Mouse (Mus musculus): ENCODE measurements around the gene Gtf2a1.
"Not testable (repeated sequence)": the region's sequence is repeated elsewhere in the genome, so short reads cannot be mapped to it uniquely, and the experiment has no call there.

Gene Gtf2a1

DNA sequence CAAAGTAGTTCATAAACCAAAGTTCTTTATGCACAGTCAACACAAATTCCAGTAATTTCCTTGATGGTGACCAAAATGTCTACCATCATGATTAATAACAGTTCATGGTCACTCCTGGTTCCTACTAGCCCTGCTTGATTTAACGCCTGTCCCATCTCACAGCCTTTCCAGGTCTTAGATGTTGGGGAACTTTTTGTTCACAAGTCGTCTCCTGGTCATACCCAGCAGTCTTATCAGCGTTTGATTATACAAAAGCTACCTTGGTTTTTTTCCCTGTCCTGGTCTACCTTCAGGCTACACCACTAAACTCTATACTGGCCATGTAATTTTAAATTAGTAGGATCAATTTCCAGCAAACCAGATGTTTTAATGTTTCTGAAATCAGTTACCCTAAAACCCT is 3.2 kb downstream of the Gtf2a1 start:
- H3K36me3 ChIP-seq (ENCODE audit: insufficient read depth, low read length): peaks cover 34% of the 10 kb centered on the region
- TF ChIP-seq POU5F1 (IDR thresholded peaks at IDR 0.05; ENCODE audit: borderline replicate concordance, low read length): no peak
- no peaks in the 10 kb centered on the region for H3K9me3 ChIP-seq (ENCODE audit: low read length)
- no peaks in the 10 kb centered on the region for H3K27me3 ChIP-seq (ENCODE audit: insufficient read depth, low read length)
- H3K4me3 ChIP-seq (replicated peaks; ENCODE audit: low read length): peak overlapping the region; percentile 88
- peaks cover 54% of the 10 kb centered on the region for H3K4me1 ChIP-seq (replicated peaks; ENCODE audit: low read depth, low read length)

DNA sequence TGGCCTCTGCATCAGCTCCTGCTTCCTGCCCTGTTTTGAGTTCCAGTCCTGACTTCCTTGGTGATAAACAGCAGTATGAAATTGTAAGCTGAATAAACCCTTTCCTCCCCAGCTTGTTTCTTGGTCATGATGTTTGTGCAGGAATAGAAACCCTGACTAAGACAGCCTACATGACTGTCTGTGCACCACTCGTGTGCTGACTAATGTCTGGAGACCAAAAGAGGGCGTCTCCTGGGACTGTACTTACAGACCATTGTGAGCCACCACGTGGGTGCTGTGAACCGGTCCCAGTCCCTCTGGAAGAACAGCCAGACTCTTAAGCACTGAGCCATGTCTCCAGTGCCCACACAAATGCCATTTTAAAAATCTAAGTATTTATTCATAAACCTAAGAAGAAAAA is 4.5 kb downstream of the Gtf2a1 start:
- H3K9me3 ChIP-seq (ENCODE audit: low read length); H3K4me3 ChIP-seq (replicated peaks; ENCODE audit: low read length); H3K27me3 ChIP-seq (ENCODE audit: insufficient read depth, low read length): not testable (repeated sequence)
- peaks cover 46% of the 10 kb centered on the region for H3K36me3 ChIP-seq (ENCODE audit: insufficient read depth, low read length)
- peaks cover 46% of the 10 kb centered on the region for H3K4me1 ChIP-seq (replicated peaks; ENCODE audit: low read depth, low read length)

DNA sequence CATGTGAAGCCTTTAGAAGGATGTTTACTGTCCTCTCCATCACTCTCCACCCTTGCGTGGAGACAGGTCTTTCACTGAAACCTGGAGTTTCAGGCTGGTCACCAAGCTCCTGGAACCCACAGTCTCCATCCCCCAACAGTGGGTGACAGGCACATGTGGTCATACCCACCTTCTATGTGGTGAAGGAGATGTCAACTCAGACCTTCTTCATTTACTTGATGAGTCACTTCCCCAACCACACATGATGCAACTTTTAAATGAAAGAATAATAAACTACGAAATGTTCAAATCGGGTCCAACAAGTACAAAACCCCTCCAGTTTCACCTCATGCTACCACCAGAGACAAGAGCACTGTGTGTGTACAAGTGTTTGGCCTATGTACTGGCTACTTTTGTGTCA is 5.1 kb downstream of the Gtf2a1 start:
- Histone ChIP-seq H3K36me3 (ENCODE audit: insufficient read depth, low read length) (peaks cover 52% of the 10 kb centered on the region), H3K27me3 (ENCODE audit: insufficient read depth, low read length) (no peaks in the 10 kb centered on the region), H3K4me1 (replicated peaks; ENCODE audit: low read depth, low read length) (peaks cover 46% of the 10 kb centered on the region), H3K9me3 (ENCODE audit: low read length) (no peaks in the 10 kb centered on the region), H3K4me3 (replicated peaks; ENCODE audit: low read length) (no peak overlapping the region)
- TF ChIP-seq NANOG (IDR thresholded peaks at IDR 0.05; ENCODE audit: borderline replicate concordance, low read length): no peak
- no peak for TF ChIP-seq POU5F1 (IDR thresholded peaks at IDR 0.05; ENCODE audit: borderline replicate concordance, low read length)

DNA sequence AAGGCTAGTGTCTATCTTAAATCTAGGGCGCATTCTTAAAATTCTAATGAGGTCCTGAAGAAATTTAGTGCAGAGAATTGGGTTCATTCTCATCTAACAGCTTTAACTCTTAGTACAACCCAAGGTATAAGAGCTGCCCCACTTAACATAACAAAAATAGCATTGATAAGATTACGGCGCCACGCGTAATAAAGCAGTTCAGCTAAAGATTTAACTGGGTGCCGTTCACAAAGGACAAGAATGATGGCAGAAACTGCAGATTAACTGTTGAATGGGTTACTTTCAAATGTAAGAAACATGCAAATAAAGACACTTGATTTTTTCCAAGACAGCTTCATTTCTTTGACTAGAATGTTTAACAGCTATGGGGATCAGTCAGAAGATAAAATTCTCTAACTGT is 6.9 kb downstream of the Gtf2a1 start:
- no peak for TF ChIP-seq CTCF (conservative IDR thresholded peaks at IDR 0.05; ENCODE audit: low read length)
- peak; percentile 93 for TF ChIP-seq NANOG (IDR thresholded peaks at IDR 0.05; ENCODE audit: borderline replicate concordance, low read length)
- no peak for TF ChIP-seq POU5F1 (IDR thresholded peaks at IDR 0.05; ENCODE audit: borderline replicate concordance, low read length)

DNA sequence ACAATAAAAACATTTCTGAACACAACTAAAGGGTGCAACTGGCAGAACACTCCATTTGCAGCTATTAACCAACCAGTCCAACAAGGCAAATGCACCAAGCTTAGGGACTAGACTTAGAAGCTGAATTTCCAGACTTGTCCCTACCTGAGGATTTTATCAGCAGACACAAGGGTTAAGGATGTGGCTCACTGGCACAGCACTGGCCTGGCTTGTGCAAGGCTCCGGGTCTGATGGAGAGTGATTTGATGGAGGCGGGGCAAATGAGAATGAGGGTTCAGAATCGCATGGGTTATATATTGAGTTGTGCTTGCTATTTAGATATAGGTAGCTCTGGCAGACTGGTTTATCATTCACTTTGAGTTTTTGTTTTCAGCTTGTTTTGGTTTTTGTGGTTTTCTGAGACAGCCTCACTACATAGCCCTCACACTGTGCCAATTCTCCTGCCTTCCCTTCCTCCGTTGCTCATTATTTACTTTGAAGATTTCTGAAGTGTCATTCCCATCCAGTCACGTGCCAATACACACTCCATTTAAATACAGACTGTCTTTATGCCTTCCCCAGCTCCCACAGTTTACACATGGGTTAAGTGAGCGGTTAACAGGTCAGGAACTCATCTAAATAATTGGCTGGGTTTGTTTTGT is 7.8 kb downstream of the Gtf2a1 start:
- Histone ChIP-seq H3K36me3 (ENCODE audit: insufficient read depth, low read length) (peaks cover 71% of the 10 kb centered on the region), H3K9me3 (ENCODE audit: low read length) (no peaks in the 10 kb centered on the region), H3K4me1 (replicated peaks; ENCODE audit: low read depth, low read length) (peaks cover 43% of the 10 kb centered on the region), H3K4me3 (replicated peaks; ENCODE audit: low read length) (no peak overlapping the region), H3K27me3 (ENCODE audit: insufficient read depth, low read length) (no peaks in the 10 kb centered on the region)
- TF ChIP-seq POU5F1 (IDR thresholded peaks at IDR 0.05; ENCODE audit: borderline replicate concordance, low read length) (no peak), NANOG (IDR thresholded peaks at IDR 0.05; ENCODE audit: borderline replicate concordance, low read length) (no peak), CTCF (conservative IDR thresholded peaks at IDR 0.05; ENCODE audit: low read length) (no peak)

More for the DNA sequence above, 6.9 kb downstream of the Gtf2a1 start:
- Histone ChIP-seq H3K4me3 (replicated peaks; ENCODE audit: low read length) (no peak overlapping the region), H3K36me3 (ENCODE audit: insufficient read depth, low read length) (peaks cover 65% of the 10 kb centered on the region), H3K4me1 (replicated peaks; ENCODE audit: low read depth, low read length) (peaks cover 46% of the 10 kb centered on the region), H3K9me3 (ENCODE audit: low read length) (no peaks in the 10 kb centered on the region), H3K27me3 (ENCODE audit: insufficient read depth, low read length) (no peaks in the 10 kb centered on the region)

DNA sequence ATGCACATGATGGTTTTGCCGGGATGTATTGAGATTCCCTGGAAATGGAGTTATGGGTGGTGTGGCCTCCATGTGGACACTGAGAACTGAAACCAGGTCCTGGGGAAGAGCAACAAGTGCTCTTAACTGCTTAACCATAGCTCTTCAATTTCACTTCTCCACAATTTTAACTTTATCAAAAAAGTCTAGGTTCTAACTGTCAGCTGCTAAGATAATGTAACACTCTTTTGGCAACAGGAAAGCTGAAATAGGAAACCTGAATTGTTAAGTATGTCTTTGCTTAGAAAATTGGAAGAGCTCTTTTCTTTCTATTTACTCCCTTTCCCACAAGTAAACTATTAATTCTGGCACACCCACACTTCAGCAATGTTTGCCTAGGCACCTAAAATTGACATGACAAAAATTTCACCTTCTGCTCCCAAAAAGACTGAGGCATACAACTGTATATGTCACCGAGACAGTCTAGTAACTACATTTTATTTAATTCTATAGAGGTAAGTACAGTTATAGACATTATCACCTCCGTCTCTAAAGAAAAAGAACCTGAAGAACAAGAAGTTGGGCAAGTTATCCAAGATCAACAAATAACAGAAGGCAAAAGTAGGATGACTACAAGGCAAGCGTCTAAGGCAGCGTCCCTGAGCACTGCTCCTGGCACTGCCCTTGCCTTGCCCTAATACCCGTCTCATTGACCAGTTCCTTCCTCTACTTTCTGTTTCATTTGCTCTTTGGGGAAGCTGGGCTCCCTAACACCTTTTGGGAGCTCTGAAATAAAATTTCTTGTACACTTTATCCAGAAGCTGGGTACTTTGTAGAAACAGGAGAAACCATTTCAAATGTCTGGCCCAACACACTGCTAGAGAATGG is 8.8 kb downstream of the Gtf2a1 start:
- peaks cover 82% of the 10 kb centered on the region for H3K36me3 ChIP-seq (ENCODE audit: insufficient read depth, low read length)
- H3K4me1 ChIP-seq (replicated peaks; ENCODE audit: low read depth, low read length): peaks cover 33% of the 10 kb centered on the region
- H3K27me3 ChIP-seq (ENCODE audit: insufficient read depth, low read length): no peaks in the 10 kb centered on the region
- no peak overlapping the region for H3K4me3 ChIP-seq (replicated peaks; ENCODE audit: low read length)
- H3K9me3 ChIP-seq (ENCODE audit: low read length): no peaks in the 10 kb centered on the region
- no peak for TF ChIP-seq POU5F1 (IDR thresholded peaks at IDR 0.05; ENCODE audit: borderline replicate concordance, low read length)
- TF ChIP-seq CTCF (conservative IDR thresholded peaks at IDR 0.05; ENCODE audit: low read length): no peak

DNA sequence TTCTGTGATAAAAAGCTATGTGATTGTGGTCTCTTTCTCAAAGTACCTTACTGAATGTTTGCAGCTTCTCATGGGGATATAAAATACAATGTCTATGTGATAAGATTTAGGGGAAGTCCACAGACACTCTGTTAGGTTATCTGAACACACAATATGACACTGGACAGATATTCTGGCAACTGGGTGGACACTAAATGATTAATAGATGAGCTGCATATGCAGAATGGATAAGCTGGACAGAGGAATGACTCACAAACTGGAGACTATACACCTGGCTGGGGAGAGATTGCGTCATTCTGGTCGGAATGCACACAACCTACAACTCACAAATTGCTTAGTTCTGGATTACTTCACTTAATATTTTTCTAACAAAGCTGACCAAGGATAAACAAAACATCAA is 10.6 kb downstream of the Gtf2a1 start:
- TF ChIP-seq NANOG (IDR thresholded peaks at IDR 0.05; ENCODE audit: borderline replicate concordance, low read length) (no peak), POU5F1 (IDR thresholded peaks at IDR 0.05; ENCODE audit: borderline replicate concordance, low read length) (no peak), CTCF (conservative IDR thresholded peaks at IDR 0.05; ENCODE audit: low read length) (no peak)
- H3K36me3 ChIP-seq (ENCODE audit: insufficient read depth, low read length): peaks cover 80% of the 10 kb centered on the region
- H3K27me3 ChIP-seq (ENCODE audit: insufficient read depth, low read length): no peaks in the 10 kb centered on the region
- peaks cover 27% of the 10 kb centered on the region for H3K4me1 ChIP-seq (replicated peaks; ENCODE audit: low read depth, low read length)
- H3K4me3 ChIP-seq (replicated peaks; ENCODE audit: low read length): no peak overlapping the region
- no peaks in the 10 kb centered on the region for H3K9me3 ChIP-seq (ENCODE audit: low read length)

DNA sequence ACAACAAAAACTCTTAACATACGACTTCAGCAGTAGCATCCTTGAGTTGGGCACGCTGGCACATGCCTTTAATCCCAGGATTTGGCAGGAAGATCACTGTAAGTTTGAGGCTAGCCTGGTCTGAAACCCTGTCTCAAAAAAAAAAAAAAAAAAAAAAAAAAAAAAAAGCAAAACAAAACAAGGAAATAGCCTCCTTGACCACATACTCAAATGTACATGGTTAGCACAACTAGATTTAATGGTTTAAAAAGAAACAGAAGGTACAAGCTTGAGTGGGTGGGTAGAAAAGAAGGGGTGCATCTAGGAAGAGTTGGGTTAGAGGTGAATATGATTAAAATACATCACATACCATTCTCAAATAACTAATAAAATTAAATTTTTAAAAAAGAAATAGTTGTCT is 18.6 kb downstream of the Gtf2a1 start:
- Histone ChIP-seq H3K36me3 (ENCODE audit: insufficient read depth, low read length) (peaks cover 93% of the 10 kb centered on the region), H3K27me3 (ENCODE audit: insufficient read depth, low read length) (no peaks in the 10 kb centered on the region), H3K4me3 (replicated peaks; ENCODE audit: low read length) (no peak overlapping the region), H3K4me1 (replicated peaks; ENCODE audit: low read depth, low read length) (no peaks in the 10 kb centered on the region; the same call in 1 of the 2 replicates), H3K9me3 (ENCODE audit: low read length) (no peaks in the 10 kb centered on the region)
- TF ChIP-seq NANOG (IDR thresholded peaks at IDR 0.05; ENCODE audit: borderline replicate concordance, low read length): no peak
- TF ChIP-seq POU5F1 (IDR thresholded peaks at IDR 0.05; ENCODE audit: borderline replicate concordance, low read length): no peak
- TF ChIP-seq CTCF (conservative IDR thresholded peaks at IDR 0.05; ENCODE audit: low read length): no peak

DNA sequence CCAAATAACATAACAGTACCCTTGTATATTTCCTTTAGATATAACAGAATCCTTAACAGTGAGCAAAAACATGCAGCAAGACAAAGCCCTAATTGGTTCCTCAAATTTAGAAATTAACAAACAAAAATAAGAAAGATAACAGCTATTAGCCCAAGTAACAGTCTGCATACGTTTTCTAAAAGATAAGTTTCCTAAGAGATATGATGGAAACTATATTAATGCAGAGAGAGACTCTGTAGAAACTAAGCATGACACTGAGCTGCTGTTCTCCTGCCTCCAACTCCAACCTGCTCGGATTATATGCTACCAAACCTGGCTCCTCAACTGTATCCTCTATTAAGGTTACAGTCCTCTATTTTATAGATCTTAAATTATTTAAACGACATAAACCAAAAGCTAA is 21.0 kb downstream of the Gtf2a1 start:
- Histone ChIP-seq H3K4me3 (replicated peaks; ENCODE audit: low read length) (no peak overlapping the region), H3K27me3 (ENCODE audit: insufficient read depth, low read length) (no peaks in the 10 kb centered on the region), H3K4me1 (replicated peaks; ENCODE audit: low read depth, low read length) (0 out of 2 replicates have a peak, but pooled peaks cover under 1% of the 10 kb centered on the region), H3K9me3 (ENCODE audit: low read length) (no peaks in the 10 kb centered on the region), H3K36me3 (ENCODE audit: insufficient read depth, low read length) (peaks cover 94% of the 10 kb centered on the region)
- TF ChIP-seq CTCF (conservative IDR thresholded peaks at IDR 0.05; ENCODE audit: low read length) (no peak), NANOG (IDR thresholded peaks at IDR 0.05; ENCODE audit: borderline replicate concordance, low read length) (no peak), POU5F1 (IDR thresholded peaks at IDR 0.05; ENCODE audit: borderline replicate concordance, low read length) (no peak)

Data from E14TG2a.4 (cell line).